Mouse (Mus musculus) thymus, postnatal 10 days (tissue): ENCODE results near the gene Ahdc1.

Source experiments
- DNase-seq, 2 experiments: peaks; one replicate each; pipeline ENCODE4 v3.0.0; 2021; ENCODE audit warnings: low spot score in 2 of 2

Gene Ahdc1

GRCm38 (mm10) chr4:133011028-133011820, at the start of gene Ahdc1:
TSS of gene Ahdc1 (plus strand) at chr4:133011260.
- peak; percentile 92 to 94 for DNase-seq

GRCm38 (mm10) chr4:132961866-132962265, 49.2 kb upstream of the Ahdc1 start:
- DNase-seq = no peak

- DNase-seq = no peak
These were observed 48.4 kb upstream of the Ahdc1 start for GRCm38 (mm10) chr4:132962628-132963027.

- no peak for DNase-seq
These were observed 47.6 kb upstream of the Ahdc1 start for GRCm38 (mm10) chr4:132963436-132963835.

- no peak for DNase-seq
These were observed 47.0 kb upstream of the Ahdc1 start for GRCm38 (mm10) chr4:132964064-132964463.

- no peak for DNase-seq
These were observed 46.6 kb upstream of the Ahdc1 start for GRCm38 (mm10) chr4:132964473-132964872.

GRCm38 (mm10) chr4:132968105-132968938, 42.7 kb upstream of the Ahdc1 start:
- DNase-seq = no peak

GRCm38 (mm10) chr4:132971601-132972000, 39.5 kb upstream of the Ahdc1 start:
- no peak for DNase-seq

GRCm38 (mm10) chr4:132972101-132972500, 39.0 kb upstream of the Ahdc1 start:
- peak; percentile 69 to 70 for DNase-seq

GRCm38 (mm10) chr4:132972556-132972955, 38.5 kb upstream of the Ahdc1 start:
- DNase-seq = no peak

GRCm38 (mm10) chr4:132973186-132973585, 37.9 kb upstream of the Ahdc1 start:
- DNase-seq = no peak

- peak; percentile 70 to 75 for DNase-seq
These were observed 37.2 kb upstream of the Ahdc1 start, which contains the start of gene Fgr for GRCm38 (mm10) chr4:132973814-132974398. TSS of gene Fgr (plus strand) at chr4:132974095.

- no peak for DNase-seq
These were observed 36.2 kb upstream of the Ahdc1 start for GRCm38 (mm10) chr4:132974904-132975303.

- DNase-seq = no peak
These were observed 35.3 kb upstream of the Ahdc1 start for GRCm38 (mm10) chr4:132975791-132976190.

- DNase-seq = no peak
These were observed 34.3 kb upstream of the Ahdc1 start for GRCm38 (mm10) chr4:132976729-132977128.

- peak; percentile 81 to 87 for DNase-seq
These were observed 33.5 kb upstream of the Ahdc1 start for GRCm38 (mm10) chr4:132977597-132977996.

- DNase-seq = no peak
These were observed 31.9 kb upstream of the Ahdc1 start for GRCm38 (mm10) chr4:132979186-132979585.

- peak; percentile 54 to 56 for DNase-seq
These were observed 29.4 kb upstream of the Ahdc1 start for GRCm38 (mm10) chr4:132981621-132982020.

- DNase-seq = no peak
These were observed 28.1 kb upstream of the Ahdc1 start for GRCm38 (mm10) chr4:132982999-132983398.

GRCm38 (mm10) chr4:132983664-132984512, 27.2 kb upstream of the Ahdc1 start:
- no peak for DNase-seq

GRCm38 (mm10) chr4:132988581-132989355, 22.3 kb upstream of the Ahdc1 start:
- no peak for DNase-seq
